Mouse (Mus musculus): ENCODE measurements around the gene Ilk. TPM values are rescaled to one million over a fixed set of nuclear protein-coding genes. Genes with fewer than 3 reads are reported as not detected.
A peak's percentile ranks its signal among the peaks of the same experiment; 100 is the strongest.
"Not testable (repeated sequence)": the region's sequence is repeated elsewhere in the genome, so short reads cannot be mapped to it uniquely, and the experiment has no call there.

Ilk gene
- 100 to 1,000 TPM; 112 to 117 TPM for total RNA-seq (2021)
- long read RNA-seq, transcript Ilk-201 (13 exons, 1,795 nt): major isoform, 102 of 141 reads
- long read RNA-seq, partial matches to known transcripts: 22 of 141 reads
- long read RNA-seq, other reads (novel, unspliced or antisense): 15 of 141 reads

GRCm38 (mm10) chr7:105736264-105736901, at the start of gene Ilk:
Gene Ilk, plus strand, starts transcription at chr7:105736592.
- peak; percentile 89 to 92 for DNase-seq (ENCODE audit: low spot score in 2 of 2)

GRCm38 (mm10) chr7:105690875-105691274, 45.5 kb upstream of the Ilk start:
- no peak for DNase-seq (ENCODE audit: low spot score in 2 of 2)

- DNase-seq (ENCODE audit: low spot score in 2 of 2): no peak
Observed at GRCm38 (mm10) chr7:105703184-105703583, 33.2 kb upstream of the Ilk start.

GRCm38 (mm10) chr7:105703816-105704215, 32.6 kb upstream of the Ilk start:
- DNase-seq (ENCODE audit: low spot score in 2 of 2): no peak

GRCm38 (mm10) chr7:105708733-105709132, 27.7 kb upstream of the Ilk start:
- no peak for DNase-seq (ENCODE audit: low spot score in 2 of 2)

GRCm38 (mm10) chr7:105715366-105715765, 21.0 kb upstream of the Ilk start:
- DNase-seq (ENCODE audit: low spot score in 2 of 2): no peak

GRCm38 (mm10) chr7:105721916-105722315, 14.5 kb upstream of the Ilk start:
- DNase-seq (ENCODE audit: low spot score in 2 of 2): no peak

- DNase-seq (ENCODE audit: low spot score in 2 of 2): peak; percentile 42 to 57
Observed at GRCm38 (mm10) chr7:105726144-105726979, 10.0 kb upstream of the Ilk start.

GRCm38 (mm10) chr7:105726980-105727325, 9.4 kb upstream of the Ilk start:
- DNase-seq (ENCODE audit: low spot score in 2 of 2): no peak

GRCm38 (mm10) chr7:105728701-105729428, 7.5 kb upstream of the Ilk start:
- no peak for DNase-seq (ENCODE audit: low spot score in 2 of 2)

- DNase-seq (ENCODE audit: low spot score in 2 of 2): no peak
Observed at GRCm38 (mm10) chr7:105733836-105734235, 2.6 kb upstream of the Ilk start.

- no peak for DNase-seq (ENCODE audit: low spot score in 2 of 2)
Observed at GRCm38 (mm10) chr7:105734826-105735225, 1.6 kb upstream of the Ilk start.

GRCm38 (mm10) chr7:105735464-105735863, 928 bp upstream of the Ilk start:
- not testable (repeated sequence) for DNase-seq (ENCODE audit: low spot score in 2 of 2)

- peak; percentile 35 to 52 for DNase-seq (ENCODE audit: low spot score in 2 of 2)
Observed at GRCm38 (mm10) chr7:105736911-105737521, 624 bp downstream of the Ilk start, which contains the start of gene Rrp8. Gene Rrp8, minus strand, starts transcription at chr7:105737385.

GRCm38 (mm10) chr7:105737648-105738047, 1.3 kb downstream of the Ilk start:
- DNase-seq (ENCODE audit: low spot score in 2 of 2): no peak

- no peak for DNase-seq (ENCODE audit: low spot score in 2 of 2)
Observed at GRCm38 (mm10) chr7:105738286-105738685, 1.9 kb downstream of the Ilk start.

- no peak for DNase-seq (ENCODE audit: low spot score in 2 of 2)
Observed at GRCm38 (mm10) chr7:105738948-105739347, 2.6 kb downstream of the Ilk start.

- no peak for DNase-seq (ENCODE audit: low spot score in 2 of 2)
Observed at GRCm38 (mm10) chr7:105740089-105740795, 3.9 kb downstream of the Ilk start.

- DNase-seq (ENCODE audit: low spot score in 2 of 2): no peak
Observed at GRCm38 (mm10) chr7:105740851-105741250, 4.5 kb downstream of the Ilk start.

- no peak for DNase-seq (ENCODE audit: low spot score in 2 of 2)
Observed at GRCm38 (mm10) chr7:105741978-105742377, 5.6 kb downstream of the Ilk start.
